Mouse (Mus musculus) liver, adult 2 months (tissue): ENCODE measurements around the gene Sgms1. TPM values are rescaled to one million over a fixed set of nuclear protein-coding genes. Genes with fewer than 3 reads are reported as not detected.

Experiments used
- DNase-seq: peaks from one replicate; pipeline ENCODE4 v3.0.0-alpha.2; 2011; ENCODE audit warnings: low read depth, low spot score; ENCODE audit errors: extremely low read depth
- H3K27ac ChIP-seq: fragments of 200-500 bp; replicated peaks from 2 replicates; pipeline ENCODE4 v1.5.1; 2012; ENCODE audit warnings: low read depth, mild to moderate bottlenecking, control low read depth, inconsistent platforms, low read length; ENCODE audit not compliant: insufficient read depth
- H3K27me3 ChIP-seq: fragments of 200-500 bp; 2 replicates; pipeline ENCODE4 v1.6.1; 2012; ENCODE audit warnings: mild to moderate bottlenecking, moderate library complexity, low read length, inconsistent platforms; ENCODE audit not compliant: control insufficient read depth, insufficient read depth
- H3K36me3 ChIP-seq: fragments of 200-500 bp; 2 replicates; pipeline ENCODE4 v1.6.1; 2012; ENCODE audit warnings: low read length, inconsistent platforms; ENCODE audit not compliant: control insufficient read depth, insufficient read depth
- H3K4me1 ChIP-seq: fragments of 200-500 bp; 2 replicates; pipeline ENCODE4 v1.6.1; 2011; ENCODE audit warnings: low read length; ENCODE audit not compliant: control insufficient read depth, insufficient read depth
- H3K4me3 ChIP-seq: fragments of 200-500 bp; 2 replicates; pipeline ENCODE4 v1.5.1; 2011; ENCODE audit warnings: low read depth, mild to moderate bottlenecking, control low read depth, low read length, moderate library complexity; ENCODE audit not compliant: insufficient read depth
- H3K79me2 ChIP-seq: fragments of 200-500 bp; 2 replicates; pipeline ENCODE4 v1.6.1; 2012; ENCODE audit warnings: inconsistent platforms, mild to moderate bottlenecking, low read length, moderate library complexity; ENCODE audit not compliant: control insufficient read depth, insufficient read depth
- H3K9ac ChIP-seq: fragments of 200-500 bp; 2 replicates; pipeline ENCODE4 v1.6.1; 2012; ENCODE audit warnings: low read depth, mild to moderate bottlenecking, control low read depth, inconsistent platforms, low read length
- CTCF ChIP-seq: fragments of 200-500 bp; IDR thresholded peaks from 2 replicates; pipeline ENCODE4 v1.5.1; 2011; ENCODE audit warnings: low read depth, low read length, control low read depth
- POLR2A ChIP-seq: fragments of 200-500 bp; IDR thresholded peaks from 2 replicates; pipeline ENCODE4 v1.6.1; 2011; ENCODE audit warnings: low read length, control low read depth; ENCODE audit not compliant: insufficient read depth; ENCODE audit errors: extremely low read depth
- WGBS: fragments of 180-500 bp; shearing (Covaris S2); methylation state at CpG from one replicate; pipeline ENCODE4 v1.1.7; 2018; 5-methylcytosine and 5-hydroxymethylcytosine counted together
- polyA plus RNA-seq: library from polyadenylated mRNA; depleted of rRNA; stranded (reverse); fragments of >200 nt; gene quantifications from 2 replicates; pipeline ENCODE4 v1.2.3, GENCODE M21; 2012
- total RNA-seq: library from RNA; depleted of rRNA; stranded (reverse); fragments of >200 nt; gene quantifications from 2 replicates; pipeline ENCODE4 v1.2.3, GENCODE M21; 2014

The Sgms1 gene
- total and polyA plus RNA-seq, 2 experiments, result 6.5 to 26.7 TPM

- DNase-seq, result no peak
- 94% methylated on average over 7 of the region's 7 CpGs for WGBS
Measured at GRCm38 (mm10) chr19:32159944-32160343, 229.6 kb downstream of the Sgms1 start.

GRCm38 (mm10) chr19:32159168-32159567 is 230.3 kb downstream of the Sgms1 start:
- Histone ChIP-seq H3K9ac (no peak overlapping the region), H3K4me1 (no peaks in the 10 kb centered on the region), H3K4me3 (no peak overlapping the region), H3K79me2 (peaks cover 11% of the 10 kb centered on the region; the same call in 1 of the 2 replicates), H3K27ac (no peak overlapping the region), H3K36me3 (peaks cover 25% of the 10 kb centered on the region), H3K27me3 (no peaks in the 10 kb centered on the region)
- TF ChIP-seq POLR2A (no peak), CTCF (no peak)
- 96% methylated on average over 1 of the region's 1 CpGs for WGBS
- no peak for DNase-seq

More at GRCm38 (mm10) chr19:32159944-32160343, 229.6 kb downstream of the Sgms1 start:
- Histone ChIP-seq H3K27ac (no peak overlapping the region), H3K27me3 (no peaks in the 10 kb centered on the region), H3K79me2 (peaks cover 11% of the 10 kb centered on the region; the same call in 1 of the 2 replicates), H3K36me3 (peaks cover 25% of the 10 kb centered on the region), H3K4me3 (no peak overlapping the region), H3K9ac (no peak overlapping the region), H3K4me1 (no peaks in the 10 kb centered on the region)
- TF ChIP-seq POLR2A, result no peak
- TF ChIP-seq CTCF, result no peak

GRCm38 (mm10) chr19:32157045-32157444 is 232.5 kb downstream of the Sgms1 start:
- no peak overlapping the region for H3K9ac ChIP-seq
- no peak overlapping the region for H3K27ac ChIP-seq
- no peak for DNase-seq

GRCm38 (mm10) chr19:32152529-32152928 is 237.0 kb downstream of the Sgms1 start:
- WGBS, result 80% methylated on average over 6 of the region's 6 CpGs
- H3K4me1 ChIP-seq, result no peaks in the 10 kb centered on the region
- H3K27ac ChIP-seq, result no peak overlapping the region
- no peak for TF ChIP-seq CTCF
- TF ChIP-seq POLR2A, result no peak
- H3K36me3 ChIP-seq, result peaks cover 9% of the 10 kb centered on the region; the same call in 1 of the 2 replicates
- H3K4me3 ChIP-seq, result no peak overlapping the region
- H3K9ac ChIP-seq, result no peak overlapping the region
- peaks cover 4% of the 10 kb centered on the region; the same call in 1 of the 2 replicates for H3K79me2 ChIP-seq
- DNase-seq, result no peak
- no peaks in the 10 kb centered on the region for H3K27me3 ChIP-seq

More at GRCm38 (mm10) chr19:32157045-32157444, 232.5 kb downstream of the Sgms1 start:
- TF ChIP-seq POLR2A (no peak), CTCF (no peak)
- 86% methylated on average over 6 of the region's 6 CpGs for WGBS
- peaks cover 11% of the 10 kb centered on the region; the same call in 1 of the 2 replicates for H3K79me2 ChIP-seq
- H3K4me1 ChIP-seq, result no peaks in the 10 kb centered on the region
- H3K27me3 ChIP-seq, result no peaks in the 10 kb centered on the region
- H3K36me3 ChIP-seq, result peaks cover 25% of the 10 kb centered on the region
- H3K4me3 ChIP-seq, result no peak overlapping the region

- 76% methylated on average over 5 of the region's 5 CpGs for WGBS
- Histone ChIP-seq H3K27me3 (no peaks in the 10 kb centered on the region), H3K4me3 (no peak overlapping the region), H3K4me1 (no peaks in the 10 kb centered on the region), H3K36me3 (no peaks in the 10 kb centered on the region), H3K27ac (no peak overlapping the region), H3K9ac (no peak overlapping the region), H3K79me2 (no peaks in the 10 kb centered on the region; the same call in 1 of the 2 replicates)
- no peak for DNase-seq
- TF ChIP-seq CTCF (no peak), POLR2A (no peak)
Measured at GRCm38 (mm10) chr19:32148710-32149109, 240.8 kb downstream of the Sgms1 start.

- H3K27me3 ChIP-seq, result no peaks in the 10 kb centered on the region
- H3K27ac ChIP-seq, result no peak overlapping the region
- no peak for TF ChIP-seq POLR2A
- TF ChIP-seq CTCF, result no peak
- 0 out of 2 replicates have a peak, but pooled peaks cover 2% of the 10 kb centered on the region for H3K36me3 ChIP-seq
- DNase-seq, result no peak
- WGBS, result 99% methylated on average over 6 of the region's 6 CpGs
- no peaks in the 10 kb centered on the region for H3K79me2 ChIP-seq
- H3K9ac ChIP-seq, result no peak overlapping the region
- no peak overlapping the region for H3K4me3 ChIP-seq
- H3K4me1 ChIP-seq, result peaks cover 7% of the 10 kb centered on the region; the same call in 1 of the 2 replicates
Measured at GRCm38 (mm10) chr19:32142383-32142782, 247.1 kb downstream of the Sgms1 start.
